In genomic region chr9:73883143-73883542, GRCm38 (mm10) we compare ENCODE assay signal across 11 mouse cellular contexts.
DNase-seq lines count a peak whose midpoint lies in the region; ATAC-seq lines count a peak whose summit lies in the region.
"Had no signal": no experiment of that assay in that cellular context is flagged by ENCODE, and none has a peak within 500 bp of the region (broad histone marks: within the 10 kb centered on the region; RNA-seq: fewer than 3 reads in every experiment).

No protein-coding gene starts in this region.

- peak; percentile 62 for ATAC-seq in frontal cortex, adult (ENCODE audit: low TSS enrichment)
- ATAC-seq: forebrain, embryonic 16.5 days had no signal

- no peak for DNase-seq in frontal cortex, postnatal 14 days (ENCODE audit: low spot score in 2 of 2)
- peak; percentile 9 to 11 for DNase-seq in left cerebral cortex, adult 9 months (ENCODE audit: low spot score in 2 of 2)
- no peak for DNase-seq in left cerebral cortex, adult 18-20 months (ENCODE audit: low spot score in 2 of 2)
- DNase-seq in 3T3-L1 (ENCODE audit: low read depth, low spot score): peak; percentile 30
- DNase-seq in brain, adult 2 months (ENCODE audit: low read depth, low spot score): peak; percentile 86
- DNase-seq in urinary bladder, postnatal 36 days (ENCODE audit: low spot score in 2 of 2): no peak
- DNase-seq: adrenal gland, postnatal 10 days; kidney, adult 18-20 months; thymus, postnatal 36 days had no signal

Comparison
In these comparisons a context has a peak if more than half of its experiments do, and no peak if none do; other contexts are left out.
1. DNase-seq: peak in left cerebral cortex, adult 9 months (2 of 2), 3T3-L1 (single experiment) and brain, adult 2 months (single experiment); none in frontal cortex, postnatal 14 days (0 of 2), left cerebral cortex, adult 18-20 months (0 of 2) and urinary bladder, postnatal 36 days (0 of 2).